Mouse (Mus musculus): ENCODE measurements around the gene Mip. TPM values are rescaled to one million over a fixed set of nuclear protein-coding genes. Genes with fewer than 3 reads are reported as not detected.
A peak's percentile ranks its signal among the peaks of the same experiment; 100 is the strongest.
"Not testable (repeated sequence)": the region's sequence is repeated elsewhere in the genome, so short reads cannot be mapped to it uniquely, and the experiment has no call there.

The Mip gene
- polyA plus RNA-seq, 1 experiment, result not detected

- peak overlapping the region; percentile 31; the same call in 1 of the 2 replicates for H3K27ac ChIP-seq (ENCODE audit: control insufficient read depth, insufficient read depth, low read depth, low read length, poor library complexity)
- H3K4me3 ChIP-seq (replicated peaks; ENCODE audit: control insufficient read depth, low read depth, low read length), result no peak overlapping the region
- H3K4me1 ChIP-seq (ENCODE audit: control insufficient read depth, insufficient read depth, low read length), result peaks cover 2% of the 10 kb centered on the region
- 39% methylated on average over 6 of the region's 6 CpGs for WGBS
- TF ChIP-seq CTCF (IDR thresholded peaks at IDR 0.05; ENCODE audit: control insufficient read depth, insufficient read depth, low read length) (no peak), POLR2A (IDR thresholded peaks at IDR 0.05; ENCODE audit: borderline replicate concordance, control insufficient read depth, low read depth, low read length) (no peak)
These were observed 38.0 kb downstream of the Mip start for GRCm38 (mm10) chr10:128263393-128264310.

- TF ChIP-seq POLR2A (IDR thresholded peaks at IDR 0.05; ENCODE audit: borderline replicate concordance, control insufficient read depth, low read depth, low read length), result no peak
- no peak for TF ChIP-seq CTCF (IDR thresholded peaks at IDR 0.05; ENCODE audit: control insufficient read depth, insufficient read depth, low read length)
- H3K27ac ChIP-seq (ENCODE audit: control insufficient read depth, insufficient read depth, low read depth, low read length, poor library complexity), result no peak within 1 kb of the TSS
- H3K4me1 ChIP-seq (ENCODE audit: control insufficient read depth, insufficient read depth, low read length), result no peaks in the 10 kb centered on the region; the same call in none of the 2 replicates
- 88% methylated on average over 6 of the region's 6 CpGs for WGBS
- H3K4me3 ChIP-seq (replicated peaks; ENCODE audit: control insufficient read depth, low read depth, low read length), result no peak within 1 kb of the TSS
These were observed 42.7 kb downstream of the Mip start, which contains the start of gene Apof for GRCm38 (mm10) chr10:128268371-128268770. Gene Apof (plus strand): TSS chr10:128268671.

- H3K27ac ChIP-seq (ENCODE audit: control insufficient read depth, insufficient read depth, low read depth, low read length, poor library complexity), result no peak overlapping the region
- no peak for TF ChIP-seq POLR2A (IDR thresholded peaks at IDR 0.05; ENCODE audit: borderline replicate concordance, control insufficient read depth, low read depth, low read length)
- TF ChIP-seq CTCF (IDR thresholded peaks at IDR 0.05; ENCODE audit: control insufficient read depth, insufficient read depth, low read length), result no peak
- no peaks in the 10 kb centered on the region; the same call in 1 of the 2 replicates for H3K4me1 ChIP-seq (ENCODE audit: control insufficient read depth, insufficient read depth, low read length)
- H3K4me3 ChIP-seq (replicated peaks; ENCODE audit: control insufficient read depth, low read depth, low read length), result no peak overlapping the region
- WGBS, result 91% methylated on average over 16 of the region's 16 CpGs
These were observed 43.7 kb downstream of the Mip start for GRCm38 (mm10) chr10:128269206-128269910.

DNA sequence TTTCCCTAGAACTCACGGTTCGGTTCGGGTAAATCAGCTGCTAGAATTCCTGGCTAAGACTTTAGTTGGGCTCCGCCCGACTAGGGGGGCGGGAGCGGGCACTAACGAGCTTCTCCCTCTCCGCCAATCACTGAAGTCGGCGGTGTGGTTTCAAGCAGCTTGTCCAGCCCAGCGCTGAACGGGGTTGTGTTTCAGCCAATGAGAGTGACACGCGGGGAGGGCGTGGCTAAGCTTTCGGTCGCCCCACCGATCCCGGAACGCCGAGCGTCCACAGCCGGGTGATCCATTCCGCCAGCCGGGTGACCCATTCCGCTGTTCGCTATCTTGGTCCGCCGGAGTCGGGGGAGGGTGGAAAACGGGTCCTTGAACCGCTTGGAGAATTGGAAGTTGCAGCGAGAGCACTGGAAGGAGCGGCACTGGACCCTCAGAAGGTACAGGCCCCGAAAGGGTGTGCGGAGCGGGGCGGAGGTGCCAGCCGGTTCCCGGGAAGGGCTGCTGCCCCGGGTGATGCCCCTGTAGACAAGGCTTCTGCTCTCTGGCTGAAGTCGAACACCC lies 44.7 kb downstream of the Mip start, which contains the start of gene Stat2:
Stat2 (plus strand) TSS at position 273 of the 555 bp plus-strand sequence.
- Histone ChIP-seq H3K4me1 (ENCODE audit: control insufficient read depth, insufficient read depth, low read length) (no peaks in the 10 kb centered on the region; the same call in 1 of the 2 replicates), H3K27ac (ENCODE audit: control insufficient read depth, insufficient read depth, low read depth, low read length, poor library complexity) (peak within 1 kb of the TSS; percentile 79), H3K4me3 (replicated peaks; ENCODE audit: control insufficient read depth, low read depth, low read length) (peak within 1 kb of the TSS; percentile 89)
- TF ChIP-seq POLR2A (IDR thresholded peaks at IDR 0.05; ENCODE audit: borderline replicate concordance, control insufficient read depth, low read depth, low read length), result peak; percentile 96
- TF ChIP-seq CTCF (IDR thresholded peaks at IDR 0.05; ENCODE audit: control insufficient read depth, insufficient read depth, low read length), result no peak
- under 1% methylated on average over 43 of the region's 43 CpGs for WGBS

GRCm38 (mm10) chr10:128270866-128271265 lies 45.2 kb downstream of the Mip start:
- TF ChIP-seq CTCF (IDR thresholded peaks at IDR 0.05; ENCODE audit: control insufficient read depth, insufficient read depth, low read length), result no peak
- no peak for TF ChIP-seq POLR2A (IDR thresholded peaks at IDR 0.05; ENCODE audit: borderline replicate concordance, control insufficient read depth, low read depth, low read length)
- peak overlapping the region; percentile 79 for H3K27ac ChIP-seq (ENCODE audit: control insufficient read depth, insufficient read depth, low read depth, low read length, poor library complexity)
- peak overlapping the region; percentile 89 for H3K4me3 ChIP-seq (replicated peaks; ENCODE audit: control insufficient read depth, low read depth, low read length)
- 34% methylated on average over 7 of the region's 7 CpGs for WGBS
- no peaks in the 10 kb centered on the region; the same call in 1 of the 2 replicates for H3K4me1 ChIP-seq (ENCODE audit: control insufficient read depth, insufficient read depth, low read length)

- WGBS, result 58% methylated on average over 2 of the region's 2 CpGs
- H3K27ac ChIP-seq (ENCODE audit: control insufficient read depth, insufficient read depth, low read depth, low read length, poor library complexity), result no peak overlapping the region
- no peaks in the 10 kb centered on the region; the same call in 1 of the 2 replicates for H3K4me1 ChIP-seq (ENCODE audit: control insufficient read depth, insufficient read depth, low read length)
- H3K4me3 ChIP-seq (replicated peaks; ENCODE audit: control insufficient read depth, low read depth, low read length), result no peak overlapping the region
- TF ChIP-seq CTCF (IDR thresholded peaks at IDR 0.05; ENCODE audit: control insufficient read depth, insufficient read depth, low read length), result no peak
- no peak for TF ChIP-seq POLR2A (IDR thresholded peaks at IDR 0.05; ENCODE audit: borderline replicate concordance, control insufficient read depth, low read depth, low read length)
These were observed 46.2 kb downstream of the Mip start for GRCm38 (mm10) chr10:128271883-128272282.

DNA sequence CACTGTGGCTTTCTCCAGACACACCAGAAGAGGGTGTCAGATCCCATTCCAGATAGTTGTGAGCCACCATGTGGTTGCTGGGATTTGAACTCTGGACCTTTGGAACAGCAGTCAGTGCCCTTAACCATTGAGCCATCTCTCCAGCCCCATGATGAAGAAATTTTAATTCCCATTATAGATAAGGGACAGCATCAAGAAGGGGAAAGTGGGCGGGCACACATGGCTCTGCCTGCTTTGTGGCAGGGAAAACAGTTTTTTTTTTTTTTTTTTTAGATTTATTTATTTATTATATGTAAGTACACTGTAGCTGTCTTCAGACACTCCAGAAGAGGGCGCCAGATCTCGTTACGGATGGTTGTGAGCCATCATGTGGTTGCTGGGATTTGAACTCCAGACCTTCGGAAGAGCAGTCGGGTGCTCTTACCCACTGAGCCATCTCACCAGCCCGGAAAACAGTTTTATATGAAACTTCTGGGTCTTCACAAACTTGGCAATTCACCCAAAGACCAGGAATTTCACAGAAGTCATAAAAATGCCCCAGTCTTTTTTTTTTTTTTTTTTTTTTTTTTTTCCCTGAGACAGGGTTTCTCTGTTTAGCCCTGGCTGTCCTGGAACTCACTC lies 47.3 kb downstream of the Mip start:
- H3K4me1 ChIP-seq (ENCODE audit: control insufficient read depth, insufficient read depth, low read length); H3K27ac ChIP-seq (ENCODE audit: control insufficient read depth, insufficient read depth, low read depth, low read length, poor library complexity); H3K4me3 ChIP-seq (replicated peaks; ENCODE audit: control insufficient read depth, low read depth, low read length): not testable (repeated sequence)
- 79% methylated on average over 7 of the region's 7 CpGs for WGBS

- not testable (repeated sequence) for H3K4me1 ChIP-seq (ENCODE audit: control insufficient read depth, insufficient read depth, low read length); H3K4me3 ChIP-seq (replicated peaks; ENCODE audit: control insufficient read depth, low read depth, low read length); H3K27ac ChIP-seq (ENCODE audit: control insufficient read depth, insufficient read depth, low read depth, low read length, poor library complexity)
- 97% methylated on average over 1 of the region's 1 CpGs for WGBS
These were observed 49.7 kb downstream of the Mip start for GRCm38 (mm10) chr10:128275374-128275773.

Data from bone marrow, adult 2 months (tissue).